Mouse (Mus musculus) embryonic fibroblast, embryonic 13.5 days (primary cell): ENCODE measurements around the gene Arel1.

ENCODE experiments used
- CTCF ChIP-seq: IDR thresholded peaks from 2 replicates; pipeline ENCODE4 v1.5.1; 2011; ENCODE audit warnings: mild to moderate bottlenecking, control low read depth, low read length, moderate library complexity, borderline replicate concordance; ENCODE audit not compliant: insufficient read depth
- POLR2A ChIP-seq: IDR thresholded peaks from 2 replicates; pipeline ENCODE4 v1.6.1; 2011; ENCODE audit warnings: low read depth, mild to moderate bottlenecking, control low read depth, low read length, moderate library complexity

- TF ChIP-seq CTCF, result no peak
- TF ChIP-seq POLR2A, result peak; percentile 17; the same call in 1 of the 2 replicates
These were observed 26.1 kb upstream of the Arel1 start for GRCm38 (mm10) chr12:84996501-84997398.
